Mouse (Mus musculus): ENCODE results near the gene Cep85l.

The Cep85l gene

DNA sequence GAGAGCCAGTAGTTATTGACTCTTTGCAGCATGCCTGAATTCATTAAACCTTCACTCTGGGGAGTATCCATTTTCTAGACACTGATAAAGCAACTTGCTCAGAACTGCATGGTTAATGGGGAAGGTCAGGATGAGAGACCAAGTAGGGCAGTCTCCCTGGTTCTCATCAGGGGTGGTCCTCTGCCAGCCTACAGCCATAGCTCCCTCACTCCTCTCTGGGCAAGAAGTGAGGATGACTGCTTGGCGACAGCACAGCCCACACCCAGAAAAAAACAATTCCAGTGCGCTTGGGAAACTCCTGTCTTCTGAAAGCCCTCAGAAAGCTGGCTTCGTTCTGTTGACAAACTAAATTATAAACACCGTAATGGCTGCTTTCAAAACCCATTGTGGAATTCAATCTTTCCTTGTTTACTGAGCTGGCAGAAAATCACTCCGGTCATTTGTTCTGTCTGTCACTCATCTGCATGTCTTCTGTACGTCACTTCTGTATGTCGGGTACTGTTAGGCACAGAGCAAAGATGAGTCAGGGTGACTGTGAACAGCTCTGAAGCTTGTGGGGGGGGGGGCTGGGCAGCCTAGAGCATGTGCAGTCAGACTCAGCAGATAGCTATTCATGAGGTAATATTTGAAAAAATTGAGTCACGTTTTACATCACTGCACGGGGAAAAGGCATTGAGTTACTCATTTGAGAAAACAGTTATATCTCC is 15.3 kb upstream of the Cep85l start:
- DNase-seq = no peak

DNA sequence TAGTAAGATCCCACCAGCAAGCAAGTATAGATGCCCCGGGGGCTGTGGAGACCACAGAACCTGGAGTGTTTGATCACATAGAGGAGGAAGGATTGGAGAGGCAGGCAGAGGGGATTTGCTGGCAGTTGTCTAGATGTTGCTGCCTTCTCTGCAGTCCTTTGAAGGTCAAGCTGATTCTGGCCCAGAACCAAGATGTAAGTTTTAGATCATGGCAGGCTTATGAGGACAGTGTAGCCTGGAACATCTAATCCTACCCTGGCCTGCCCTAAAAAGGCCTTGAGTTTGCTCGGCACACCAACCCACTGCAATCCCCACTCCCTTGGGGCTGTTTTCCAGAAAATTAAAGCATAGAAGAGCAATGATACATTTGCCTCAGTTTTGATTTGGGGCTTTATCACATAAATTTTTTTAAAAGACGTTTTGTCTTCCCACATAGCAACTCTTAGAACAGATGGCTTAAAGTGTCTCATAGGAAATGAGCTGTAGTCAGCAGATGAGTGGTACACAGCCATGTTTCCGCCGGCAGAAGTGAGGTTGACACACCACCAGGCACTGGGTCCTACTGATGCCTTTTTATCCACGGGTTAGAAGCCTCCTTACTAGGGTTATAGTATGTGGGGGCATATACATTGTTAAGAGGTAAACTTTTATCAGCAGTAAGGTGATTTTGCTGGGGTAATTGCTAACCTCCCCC is 8.6 kb upstream of the Cep85l start:
- DNase-seq = no peak

DNA sequence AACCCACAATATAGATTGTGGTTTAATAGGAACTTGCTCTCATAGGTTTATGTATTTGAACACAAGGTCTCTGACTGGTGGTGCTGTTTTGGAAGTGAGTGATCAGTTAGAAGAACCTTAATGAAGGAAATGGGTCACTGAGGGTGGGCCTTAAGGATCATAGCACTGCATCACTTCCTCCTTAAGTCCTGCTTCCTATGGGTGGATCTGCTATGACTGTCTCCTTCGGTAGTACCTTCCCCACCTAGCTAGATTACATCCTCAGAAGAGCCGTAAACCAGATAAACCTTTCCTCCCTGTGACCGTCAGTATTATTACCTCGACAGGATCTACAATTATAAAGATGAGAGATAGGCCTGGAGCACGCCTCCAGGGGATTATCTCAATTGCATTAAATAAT is 5.7 kb upstream of the Cep85l start:
- DNase-seq = no peak

DNA sequence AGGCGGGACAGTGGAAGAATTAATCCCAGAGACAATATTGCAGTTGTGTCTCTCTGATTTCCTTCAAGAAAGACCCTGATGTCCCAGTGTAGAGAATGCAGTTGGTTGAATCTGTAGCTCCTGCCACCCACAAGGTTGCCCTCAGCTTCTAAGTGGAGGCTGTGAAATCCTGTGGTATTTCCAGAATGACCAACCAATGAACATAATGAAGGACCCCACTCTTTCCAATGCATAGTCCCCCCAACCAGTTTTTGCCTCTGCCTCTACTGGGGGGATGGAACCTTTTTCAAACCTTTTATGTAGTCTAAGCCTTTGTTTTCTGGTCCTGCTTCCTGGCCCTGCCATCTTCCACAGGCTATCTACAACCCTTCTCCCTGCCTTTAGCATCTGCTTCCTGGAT is 5.1 kb upstream of the Cep85l start:
- DNase-seq = no peak

DNA sequence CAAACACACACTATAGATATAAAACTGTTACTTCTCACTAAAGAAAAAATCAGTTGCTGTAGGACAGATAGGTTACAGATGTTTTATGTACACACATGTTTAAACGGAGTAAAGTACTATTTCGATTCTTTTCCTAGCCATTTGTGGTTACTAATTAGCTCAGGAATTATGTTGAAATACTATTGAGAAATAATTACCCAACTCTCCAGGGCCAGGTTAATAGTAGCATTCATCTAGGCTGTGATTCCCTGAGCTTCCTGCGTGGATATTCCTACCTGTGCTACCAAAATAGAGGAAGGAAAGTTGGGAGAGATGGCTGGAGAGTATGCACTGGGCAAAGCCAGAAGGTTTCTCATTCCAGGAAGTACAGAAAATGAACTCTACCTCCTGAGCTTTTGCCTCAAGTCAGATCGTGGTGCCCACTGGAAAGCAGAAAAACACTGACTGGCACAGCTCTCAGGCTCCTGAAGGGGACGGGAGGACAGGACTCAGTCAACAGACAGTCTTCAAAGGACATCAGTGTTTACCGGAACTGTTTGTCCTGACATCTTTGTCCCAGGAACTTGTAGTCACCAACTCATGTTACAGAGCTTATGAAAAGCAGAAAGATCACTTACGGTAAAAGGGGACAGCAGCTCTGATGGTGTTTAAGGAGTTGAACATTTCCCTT is 3.1 kb upstream of the Cep85l start:
- peak; percentile 53 for DNase-seq

DNA sequence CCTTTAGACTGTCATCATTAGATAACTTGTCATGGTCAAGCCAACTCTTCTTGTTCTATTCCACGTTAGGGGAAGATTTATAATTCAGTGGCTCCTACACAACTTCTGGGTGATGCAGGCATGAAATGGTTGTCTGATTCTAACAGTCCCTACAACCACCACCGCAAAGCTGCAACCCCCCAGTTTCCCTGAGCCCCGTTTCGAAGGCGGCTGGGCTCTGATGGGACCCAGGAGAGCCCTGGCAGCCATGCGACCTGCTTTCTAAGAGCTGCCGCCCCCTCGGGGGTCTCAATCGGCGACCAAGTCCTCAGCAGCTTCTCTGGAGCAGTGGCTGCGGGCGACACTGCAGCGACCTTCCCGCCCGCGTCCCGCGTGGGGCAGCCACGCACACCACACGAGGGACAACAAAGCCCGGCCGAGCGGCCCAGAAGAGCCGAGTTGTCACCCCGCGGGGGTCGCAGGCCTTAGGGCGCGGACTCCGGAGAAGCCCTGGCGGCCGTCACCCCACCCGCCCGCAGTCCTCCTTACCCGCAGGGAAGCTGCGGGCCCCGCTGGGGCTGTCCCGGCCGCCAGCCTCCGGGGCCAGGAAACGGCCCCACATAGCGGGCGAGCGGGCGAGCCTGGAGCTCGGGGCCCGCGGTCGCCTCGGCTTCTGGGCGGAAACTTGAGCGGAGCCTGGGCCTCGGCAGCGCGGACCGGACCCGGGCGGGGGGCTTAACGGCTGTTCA is 602 bp downstream of the Cep85l start:
- DNase-seq = peak; percentile 24

DNA sequence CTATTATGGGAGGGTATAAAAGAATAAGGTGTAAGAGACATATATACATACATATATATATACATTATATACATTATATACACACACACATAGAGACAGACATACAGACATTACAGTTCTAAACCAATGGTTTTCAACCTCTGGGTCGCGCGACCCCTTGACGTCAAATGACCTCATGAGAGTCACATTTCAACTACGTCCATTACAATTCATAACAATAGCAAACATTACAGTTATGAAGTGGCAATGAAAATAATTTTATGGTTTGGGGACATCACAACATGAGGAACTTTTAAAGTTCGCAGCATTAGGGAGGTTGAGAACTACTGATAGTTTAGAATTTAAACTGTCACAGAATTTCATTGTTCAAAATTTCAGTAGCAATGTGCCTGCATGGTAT is 1.5 kb downstream of the Cep85l start:
- DNase-seq = no peak

DNA sequence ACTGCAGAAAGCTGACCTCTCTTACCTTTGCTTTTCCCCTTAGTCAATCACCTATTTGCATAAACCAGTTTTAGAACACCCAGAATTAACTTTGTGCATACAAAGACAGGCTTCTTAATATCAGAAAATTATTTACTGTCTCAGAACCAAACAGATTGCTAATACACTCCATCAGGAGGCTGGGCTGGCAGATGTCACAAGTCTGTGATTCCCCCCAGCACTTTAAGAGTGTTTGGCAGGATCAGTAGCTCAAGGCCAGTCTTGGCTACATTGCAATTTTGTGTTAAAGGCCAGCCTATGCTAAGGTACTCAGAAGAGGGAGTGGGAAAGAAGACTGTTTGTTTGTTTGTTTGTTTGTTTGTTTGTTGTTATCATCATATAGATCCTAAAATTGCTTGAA is 2.7 kb downstream of the Cep85l start:
- DNase-seq = no peak

DNA sequence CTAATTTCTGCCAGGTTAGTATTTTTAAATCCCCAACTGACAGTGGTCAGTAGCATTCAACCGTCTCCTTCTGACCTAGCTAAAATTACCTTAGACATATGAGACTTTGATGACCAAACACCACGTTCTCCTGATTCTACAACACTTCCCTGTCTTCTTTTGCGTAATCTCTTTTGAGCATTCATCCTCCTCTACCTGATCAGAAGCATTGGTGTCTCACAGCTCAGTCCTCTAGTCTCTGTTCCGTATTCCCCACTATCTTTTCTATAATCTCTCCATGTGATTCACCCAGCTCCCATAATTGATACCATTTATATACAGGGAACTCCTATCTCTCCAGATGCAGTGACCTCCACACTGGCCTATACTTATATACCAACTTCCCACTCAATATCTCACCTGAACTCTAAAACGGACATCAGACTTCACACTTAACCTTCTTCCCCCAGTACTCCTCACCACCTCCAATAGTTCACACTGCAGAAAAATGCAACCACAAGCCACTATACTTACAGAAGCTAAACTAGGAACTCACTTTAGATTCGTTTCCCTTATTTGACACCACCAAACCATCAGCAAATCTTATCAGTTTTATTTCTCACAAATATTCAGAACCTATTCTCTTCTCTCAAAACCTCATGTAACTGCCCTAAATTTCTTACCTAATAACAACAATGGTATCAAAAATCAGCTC is 5.7 kb downstream of the Cep85l start:
- DNase-seq = no peak

DNA sequence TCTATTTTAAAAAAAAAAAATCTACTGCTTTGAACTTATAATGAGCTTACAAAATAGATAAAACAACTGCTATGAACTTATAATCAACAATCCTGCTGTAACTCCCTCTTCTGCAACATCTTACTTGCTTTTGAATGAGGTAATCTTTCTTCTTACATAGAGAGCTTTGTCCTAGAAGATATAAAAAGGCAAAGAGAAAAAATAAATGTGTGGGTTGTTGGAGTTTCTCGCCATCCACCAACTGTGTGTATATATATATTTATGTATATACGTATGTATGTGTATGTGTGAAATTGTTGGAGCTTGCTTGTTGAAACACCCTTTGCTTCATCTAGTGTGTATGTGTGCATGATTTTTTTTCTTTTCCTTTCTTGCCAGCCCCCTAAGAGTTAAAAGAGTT is 12.5 kb downstream of the Cep85l start:
- no peak for DNase-seq

DNA sequence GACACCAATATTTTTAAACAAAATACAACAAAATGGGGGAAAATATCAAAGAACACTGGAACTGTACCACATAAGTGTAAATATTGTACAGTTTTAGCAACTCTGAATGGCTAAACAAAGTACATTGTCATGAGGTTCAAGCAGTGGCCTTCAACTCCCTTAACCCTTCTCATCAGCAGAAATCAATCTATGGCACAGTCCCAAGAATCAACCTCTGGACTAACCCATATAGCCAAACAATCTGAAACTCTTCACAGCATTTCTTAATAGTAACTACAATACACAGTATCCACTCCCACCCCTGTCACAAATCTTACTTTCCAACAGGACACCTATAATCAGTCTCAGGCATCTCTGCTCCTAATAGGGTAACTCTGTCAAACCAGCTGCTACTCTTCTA is 15.4 kb downstream of the Cep85l start:
- DNase-seq = no peak

DNA sequence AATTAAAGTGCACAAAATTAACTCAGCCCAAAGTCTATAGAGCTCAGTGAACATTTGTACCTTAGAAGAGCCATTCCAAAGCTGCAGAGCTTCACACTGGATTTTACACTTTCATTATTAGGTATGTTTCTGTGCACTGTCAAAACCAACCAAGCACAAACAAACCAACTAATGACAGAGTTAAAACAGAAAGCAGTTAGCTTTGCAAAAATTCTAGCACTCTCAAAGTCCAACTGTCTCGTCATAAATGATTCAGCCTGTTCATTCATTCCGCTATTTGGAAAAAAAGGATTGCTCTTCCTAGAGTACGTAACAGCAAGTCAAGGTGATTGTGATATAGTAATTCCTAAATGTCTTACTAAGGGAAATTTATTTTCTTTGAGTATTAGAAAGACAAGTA is 20.7 kb downstream of the Cep85l start:
- DNase-seq = peak; percentile 69

DNA sequence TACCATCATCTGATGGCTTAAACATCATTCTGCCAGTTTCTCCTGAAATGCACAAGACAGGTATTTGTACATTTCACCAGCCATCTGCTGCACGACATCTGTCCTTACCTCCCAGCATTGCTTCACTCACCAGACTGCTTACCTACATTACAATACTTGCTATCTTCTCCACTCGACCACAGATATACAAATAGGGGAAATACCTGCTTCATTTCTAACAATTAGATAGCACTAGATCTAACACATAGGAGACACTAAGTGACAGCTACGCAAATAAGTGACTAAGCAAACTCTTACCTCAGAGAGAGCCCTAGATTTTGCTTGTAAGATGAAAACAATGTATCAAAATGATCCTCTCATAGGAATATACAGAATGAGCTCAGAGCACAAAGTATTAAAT is 26.1 kb downstream of the Cep85l start:
- no peak for DNase-seq

DNA sequence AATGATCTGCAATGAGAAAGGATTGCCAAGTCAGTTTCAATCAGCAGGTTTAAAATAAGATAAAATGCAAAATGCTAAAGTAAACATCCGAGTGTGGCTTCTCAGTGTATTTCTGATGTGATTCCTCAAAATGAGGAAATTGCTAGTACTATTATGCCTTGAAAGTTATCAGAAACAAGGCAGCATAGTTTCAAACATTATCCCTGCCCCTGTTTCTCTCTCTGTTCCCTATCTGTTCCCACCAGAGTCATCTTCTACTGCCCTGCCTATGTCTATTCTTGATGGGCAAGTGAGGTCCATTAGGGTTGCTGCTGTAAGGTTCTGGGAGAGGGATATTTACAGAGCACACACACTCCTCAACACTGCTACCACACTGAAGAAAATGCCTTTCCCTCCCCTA is 30.5 kb downstream of the Cep85l start:
- DNase-seq = no peak

DNA sequence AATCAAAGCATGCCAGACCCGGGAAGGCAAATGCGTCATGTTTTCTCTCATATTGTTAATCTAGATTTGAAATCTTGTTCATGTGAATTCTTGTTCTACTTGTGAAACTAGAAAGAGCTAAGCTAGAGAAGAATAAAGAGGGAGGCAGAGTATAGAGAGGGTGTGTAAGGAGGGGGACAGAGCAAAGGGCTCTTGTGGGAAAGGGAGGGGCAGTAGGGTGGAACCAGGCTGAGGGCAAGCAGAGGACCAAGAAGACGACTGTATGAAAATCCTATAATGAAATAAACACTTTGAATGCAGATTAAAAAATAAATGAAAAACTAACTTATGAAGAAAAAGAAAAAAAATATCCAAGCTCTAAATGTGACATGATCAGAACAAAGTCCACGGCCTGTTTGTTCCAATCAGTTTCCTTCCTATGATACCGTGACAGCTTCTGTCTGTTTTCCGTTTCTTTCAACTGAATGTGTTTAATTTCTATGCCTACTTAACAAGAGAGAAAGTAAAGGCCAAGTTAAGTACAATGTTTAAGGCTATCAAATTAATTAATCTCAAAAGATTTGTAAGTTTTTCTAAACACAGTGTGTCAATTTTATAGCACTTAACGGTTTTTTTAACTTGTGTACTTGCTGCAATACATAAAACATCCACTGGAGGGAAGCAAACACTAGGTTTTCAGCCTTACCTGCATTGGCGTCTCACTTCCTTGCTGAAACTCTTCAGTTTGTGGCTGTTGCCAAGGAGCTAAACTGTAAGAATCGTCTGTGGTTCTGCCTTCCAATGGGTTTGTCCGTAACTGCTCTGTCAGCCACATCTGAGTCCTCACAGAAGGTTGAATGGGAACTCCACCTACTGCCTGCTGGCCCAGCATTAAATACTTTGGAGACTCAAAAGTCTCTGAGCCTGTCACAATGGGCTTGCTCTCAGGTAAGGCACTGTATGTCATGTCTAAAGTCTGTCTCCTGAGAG is 31.7 kb downstream of the Cep85l start:
- DNase-seq = peak; percentile 84

DNA sequence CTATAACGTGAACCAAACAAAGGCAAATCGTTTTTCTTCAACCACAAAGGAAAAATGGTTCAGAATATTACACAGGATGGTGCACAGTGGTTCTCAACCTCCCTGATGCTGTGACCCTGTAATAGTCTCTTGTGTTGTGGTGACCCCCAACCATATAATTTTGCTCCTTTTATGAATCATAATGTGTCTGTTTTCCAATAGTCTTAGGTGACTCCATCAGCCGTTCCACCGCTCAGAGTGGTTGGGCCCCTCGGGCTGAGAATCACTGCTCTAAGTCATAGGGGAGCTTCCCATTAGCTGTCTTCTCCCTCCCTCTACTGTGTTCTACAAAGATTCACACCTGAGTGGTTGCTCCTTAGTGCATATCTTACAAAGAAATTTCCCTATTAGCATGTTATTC is 32.8 kb downstream of the Cep85l start:
- DNase-seq = no peak

DNA sequence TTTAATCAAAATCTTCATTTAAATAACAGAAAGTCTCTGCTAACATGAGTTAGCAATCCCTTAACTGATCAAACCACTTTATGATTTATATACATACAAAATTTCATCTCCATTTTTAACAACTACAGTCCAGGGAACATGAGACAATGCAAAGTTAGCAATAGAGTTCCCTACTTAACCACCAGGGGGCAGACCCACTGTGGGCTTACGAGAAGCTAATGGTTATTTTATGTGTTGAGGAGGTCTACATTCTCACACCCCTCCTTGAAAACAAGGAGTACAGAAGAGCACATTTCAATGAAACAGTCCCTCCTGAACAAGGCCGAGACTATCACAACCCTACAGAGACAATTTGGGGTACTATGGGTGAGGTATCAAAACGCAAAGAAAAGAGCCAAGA is 33.2 kb downstream of the Cep85l start:
- peak; percentile 52 for DNase-seq

DNA sequence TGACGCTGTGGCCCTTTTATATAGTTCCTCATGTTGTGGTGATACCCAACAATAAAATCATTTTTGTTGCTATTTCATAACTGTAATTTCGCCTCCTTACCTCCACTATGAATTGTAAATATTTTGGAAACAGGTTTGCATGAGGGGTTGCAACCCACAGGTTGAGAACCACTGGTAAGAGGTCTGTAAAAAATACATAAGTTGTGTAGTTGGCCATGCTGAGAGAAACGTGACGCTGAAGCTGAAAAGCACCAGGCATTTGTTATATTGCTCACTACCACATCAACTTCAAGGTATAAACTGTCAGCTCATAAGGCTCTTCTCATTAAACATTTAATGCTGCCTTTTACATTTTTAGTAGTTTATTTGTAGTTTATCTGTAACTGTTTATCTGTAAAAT is 34.2 kb downstream of the Cep85l start:
- DNase-seq = no peak

DNA sequence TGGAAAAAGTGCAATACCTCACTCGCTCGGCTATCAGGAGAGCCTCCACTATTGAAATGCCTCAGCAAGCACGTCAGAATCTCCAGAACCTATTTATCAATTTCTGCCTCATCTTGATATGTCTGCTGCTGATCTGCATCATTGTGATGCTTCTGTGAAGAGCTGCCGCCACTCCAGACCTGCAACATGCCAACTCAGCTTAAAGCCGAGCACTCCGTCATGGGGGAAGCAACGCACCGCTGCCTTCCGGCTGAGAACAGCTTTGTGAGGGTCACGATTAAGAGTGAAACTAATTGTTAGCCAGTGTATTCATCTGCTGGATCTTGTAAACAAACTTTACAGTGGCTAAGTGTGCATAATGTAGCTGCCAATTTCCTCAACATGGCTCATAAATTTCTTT is 35.9 kb downstream of the Cep85l start:
- peak; percentile 13 for DNase-seq

DNA sequence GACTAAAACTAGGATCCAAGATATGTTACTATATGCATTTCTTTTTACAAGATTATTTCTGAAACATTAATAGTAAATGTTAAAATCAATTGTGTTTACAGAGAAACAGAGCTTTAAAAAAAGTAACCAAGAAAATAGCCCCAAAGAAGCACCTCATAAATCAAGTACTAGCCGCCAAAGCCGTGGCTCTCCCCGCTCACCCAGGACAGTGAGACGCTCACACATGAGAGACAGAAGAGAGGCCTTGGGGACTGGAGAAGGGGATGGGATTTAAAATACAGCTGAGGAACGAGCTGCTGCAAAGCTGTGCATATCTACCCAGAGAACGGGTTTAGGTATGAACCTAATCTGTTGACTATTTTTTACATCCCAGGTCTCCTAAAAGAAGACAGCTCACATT is 36.4 kb downstream of the Cep85l start:
- DNase-seq = no peak

DNA sequence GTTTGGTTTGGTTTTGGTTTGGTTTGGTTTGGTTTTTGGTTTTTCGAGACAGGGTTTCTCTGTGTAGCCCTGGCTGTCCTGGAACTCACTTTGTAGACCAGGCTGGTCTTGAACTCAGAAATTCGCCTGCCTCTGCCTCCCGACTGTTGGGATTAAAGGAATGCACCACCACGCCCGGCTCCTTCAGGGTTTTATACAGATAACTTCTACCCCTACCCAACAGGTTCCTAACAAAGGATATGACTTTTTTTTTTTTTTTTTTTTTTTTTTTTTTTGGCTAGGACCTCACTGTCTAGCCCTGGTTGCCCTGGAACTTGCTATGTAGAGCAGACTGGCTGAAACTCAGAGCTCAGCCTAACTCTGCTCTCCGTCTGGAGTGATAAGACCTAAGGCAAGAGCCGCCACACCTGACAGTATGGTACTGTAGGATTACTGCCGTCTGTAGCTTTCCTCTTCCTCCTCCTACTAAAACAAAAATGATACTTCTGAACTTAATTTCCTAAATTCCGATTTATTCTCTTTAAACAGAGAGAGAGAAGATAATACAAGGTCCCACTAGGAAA is 37.5 kb downstream of the Cep85l start:
- no peak for DNase-seq

All from kidney, adult 9 months (tissue).